Mouse (Mus musculus): ENCODE measurements around the gene Plekha7. TPM values are rescaled to one million over a fixed set of nuclear protein-coding genes. Genes with fewer than 3 reads are reported as not detected.

Gene Plekha7
- total and polyA plus RNA-seq, 2 experiments from 2014 or later, result 19.4 to 40.4 TPM

GRCm38 (mm10) chr7:116115216-116115930 lies 192.8 kb downstream of the Plekha7 start:
- Histone ChIP-seq H3K4me1 (ENCODE audit: control insufficient read depth, insufficient read depth) (no peaks in the 10 kb centered on the region), H3K27me3 (ENCODE audit: control insufficient read depth, insufficient read depth, low read length) (no peaks in the 10 kb centered on the region), H3K4me2 (ENCODE audit: low read depth, low read length) (no peak overlapping the region), H3K9me3 (replicated peaks; ENCODE audit: control insufficient read depth, low read length) (no peaks in the 10 kb centered on the region), H3K4me3 (ENCODE audit: low read depth, low read length) (no peak overlapping the region), H3K36me3 (replicated peaks; ENCODE audit: control insufficient read depth, insufficient read depth, low read length) (no peaks in the 10 kb centered on the region), H3K27ac (ENCODE audit: low read depth) (no peak overlapping the region), H3K9ac (replicated peaks; ENCODE audit: low read depth, low read length) (no peak overlapping the region)
- ATAC-seq (ENCODE audit: insufficient read depth, low read depth), result no peak
- no peak for DNase-seq (ENCODE audit: low spot score)
- TF ChIP-seq EP300 (IDR thresholded peaks at IDR 0.05; ENCODE audit: low read depth) (no peak), CTCF (IDR thresholded peaks at IDR 0.05; ENCODE audit: low read depth) (no peak)
- 77% methylated on average over 12 of the region's 12 CpGs for WGBS

DNA sequence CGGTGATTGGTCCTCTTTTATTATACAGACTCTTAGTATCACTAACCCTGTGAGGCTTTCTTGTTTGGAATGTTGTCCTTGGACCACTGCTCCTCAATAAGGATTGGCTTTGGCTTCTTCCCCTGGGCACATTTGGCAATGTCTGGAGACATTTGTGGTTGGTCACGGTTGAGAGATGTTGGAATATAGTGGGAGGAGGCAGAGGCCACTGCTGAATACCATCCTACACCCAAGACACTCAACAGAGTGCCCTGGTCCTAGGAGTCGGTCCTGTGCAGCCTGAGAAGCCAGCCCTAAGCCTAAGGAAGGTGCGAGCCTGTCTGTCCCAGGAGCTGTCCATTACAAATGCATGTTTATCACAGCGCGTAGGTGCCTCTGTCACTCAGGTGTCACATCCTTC lies 196.6 kb downstream of the Plekha7 start:
- H3K27ac ChIP-seq (ENCODE audit: low read depth), result no peak overlapping the region
- no peaks in the 10 kb centered on the region for H3K9me3 ChIP-seq (replicated peaks; ENCODE audit: control insufficient read depth, low read length)
- 76% methylated on average over 6 of the region's 6 CpGs for WGBS
- ATAC-seq (ENCODE audit: insufficient read depth, low read depth) (no peak), DNase-seq (ENCODE audit: low spot score) (no peak)
- H3K4me3 ChIP-seq (ENCODE audit: low read depth, low read length), result no peak overlapping the region
- no peak overlapping the region for H3K4me2 ChIP-seq (ENCODE audit: low read depth, low read length)
- no peaks in the 10 kb centered on the region for H3K27me3 ChIP-seq (ENCODE audit: control insufficient read depth, insufficient read depth, low read length)
- TF ChIP-seq EP300 (IDR thresholded peaks at IDR 0.05; ENCODE audit: low read depth) (no peak), CTCF (IDR thresholded peaks at IDR 0.05; ENCODE audit: low read depth) (no peak)
- H3K36me3 ChIP-seq (replicated peaks; ENCODE audit: control insufficient read depth, insufficient read depth, low read length), result peaks cover 9% of the 10 kb centered on the region
- H3K9ac ChIP-seq (replicated peaks; ENCODE audit: low read depth, low read length), result no peak overlapping the region
- H3K4me1 ChIP-seq (ENCODE audit: control insufficient read depth, insufficient read depth), result no peaks in the 10 kb centered on the region

DNA sequence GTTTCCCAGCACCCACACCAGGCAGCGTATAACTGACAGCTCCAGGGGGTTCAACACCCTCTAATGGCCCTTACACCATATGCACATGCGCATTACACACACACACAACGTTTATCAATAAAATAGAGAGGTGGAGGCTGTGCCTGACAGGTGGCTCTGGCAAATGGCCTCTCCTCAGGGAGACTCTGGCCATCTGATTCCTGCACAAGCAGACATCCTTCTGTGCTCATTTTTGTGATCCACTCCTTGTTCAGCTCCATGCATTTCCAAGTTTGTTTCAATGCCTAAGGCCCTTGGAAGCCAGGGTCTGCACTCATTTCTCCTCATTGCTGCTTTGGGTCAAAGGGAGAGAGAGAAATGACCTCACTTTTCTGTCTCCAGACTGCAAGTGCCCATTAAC lies 197.5 kb downstream of the Plekha7 start:
- no peak overlapping the region for H3K9ac ChIP-seq (replicated peaks; ENCODE audit: low read depth, low read length)
- DNase-seq (ENCODE audit: low spot score), result no peak
- no peaks in the 10 kb centered on the region for H3K9me3 ChIP-seq (replicated peaks; ENCODE audit: control insufficient read depth, low read length)
- no peak for TF ChIP-seq CTCF (IDR thresholded peaks at IDR 0.05; ENCODE audit: low read depth)
- TF ChIP-seq EP300 (IDR thresholded peaks at IDR 0.05; ENCODE audit: low read depth), result no peak
- no peaks in the 10 kb centered on the region for H3K4me1 ChIP-seq (ENCODE audit: control insufficient read depth, insufficient read depth)
- no peak overlapping the region for H3K4me2 ChIP-seq (ENCODE audit: low read depth, low read length)
- H3K27ac ChIP-seq (ENCODE audit: low read depth), result no peak overlapping the region
- ATAC-seq (ENCODE audit: insufficient read depth, low read depth), result no peak
- WGBS, result 75% methylated on average over 3 of the region's 3 CpGs
- no peak overlapping the region for H3K4me3 ChIP-seq (ENCODE audit: low read depth, low read length)
- no peaks in the 10 kb centered on the region for H3K27me3 ChIP-seq (ENCODE audit: control insufficient read depth, insufficient read depth, low read length)
- peaks cover 18% of the 10 kb centered on the region for H3K36me3 ChIP-seq (replicated peaks; ENCODE audit: control insufficient read depth, insufficient read depth, low read length)

DNA sequence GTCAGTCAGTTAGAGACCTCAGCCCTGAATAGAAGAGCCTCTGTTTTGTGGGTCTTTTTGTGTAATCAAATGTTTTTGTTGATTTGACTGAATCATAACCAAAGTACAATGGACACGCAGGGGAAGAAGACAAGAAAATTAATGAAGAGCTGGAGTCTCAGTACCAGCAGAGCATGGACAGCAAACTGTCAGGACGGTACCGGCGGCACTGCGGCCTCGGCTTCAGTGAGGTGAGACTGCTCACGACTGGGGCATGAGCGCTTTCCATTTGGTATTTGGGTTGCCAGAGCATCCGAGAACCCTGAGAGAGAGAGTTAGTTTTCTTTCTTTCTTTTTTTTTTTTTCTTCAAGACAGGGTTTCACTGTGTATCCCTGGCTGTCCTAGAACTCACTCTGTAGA lies 205.1 kb downstream of the Plekha7 start:
- no peak overlapping the region for H3K9ac ChIP-seq (replicated peaks; ENCODE audit: low read depth, low read length)
- no peak overlapping the region for H3K4me3 ChIP-seq (ENCODE audit: low read depth, low read length)
- WGBS, result 94% methylated on average over 9 of the region's 9 CpGs
- H3K27ac ChIP-seq (ENCODE audit: low read depth), result no peak overlapping the region
- DNase-seq (ENCODE audit: low spot score) (no peak), ATAC-seq (ENCODE audit: insufficient read depth, low read depth) (no peak)
- H3K27me3 ChIP-seq (ENCODE audit: control insufficient read depth, insufficient read depth, low read length), result no peaks in the 10 kb centered on the region
- no peak for TF ChIP-seq EP300 (IDR thresholded peaks at IDR 0.05; ENCODE audit: low read depth)
- TF ChIP-seq CTCF (IDR thresholded peaks at IDR 0.05; ENCODE audit: low read depth), result no peak
- peaks cover 43% of the 10 kb centered on the region for H3K36me3 ChIP-seq (replicated peaks; ENCODE audit: control insufficient read depth, insufficient read depth, low read length)
- H3K4me1 ChIP-seq (ENCODE audit: control insufficient read depth, insufficient read depth), result peaks cover 8% of the 10 kb centered on the region; the same call in 1 of the 2 replicates
- no peak overlapping the region for H3K4me2 ChIP-seq (ENCODE audit: low read depth, low read length)
- no peaks in the 10 kb centered on the region for H3K9me3 ChIP-seq (replicated peaks; ENCODE audit: control insufficient read depth, low read length)

- peak; percentile 91 for ATAC-seq (ENCODE audit: insufficient read depth, low read depth)
- 23% methylated on average over 7 of the region's 7 CpGs for WGBS
- DNase-seq (ENCODE audit: low spot score), result peak; percentile 70
- TF ChIP-seq CTCF (IDR thresholded peaks at IDR 0.05; ENCODE audit: low read depth), result no peak
- no peak for TF ChIP-seq EP300 (IDR thresholded peaks at IDR 0.05; ENCODE audit: low read depth)
- Histone ChIP-seq H3K36me3 (replicated peaks; ENCODE audit: control insufficient read depth, insufficient read depth, low read length) (peaks cover 19% of the 10 kb centered on the region), H3K4me3 (ENCODE audit: low read depth, low read length) (no peak overlapping the region), H3K4me2 (ENCODE audit: low read depth, low read length) (peak overlapping the region; percentile 21; the same call in 1 of the 2 replicates), H3K9ac (replicated peaks; ENCODE audit: low read depth, low read length) (no peak overlapping the region), H3K27ac (ENCODE audit: low read depth) (peak overlapping the region; percentile 67), H3K4me1 (ENCODE audit: control insufficient read depth, insufficient read depth) (peaks cover 12% of the 10 kb centered on the region), H3K9me3 (replicated peaks; ENCODE audit: control insufficient read depth, low read length) (no peaks in the 10 kb centered on the region), H3K27me3 (ENCODE audit: control insufficient read depth, insufficient read depth, low read length) (no peaks in the 10 kb centered on the region)
Observed at GRCm38 (mm10) chr7:116099952-116100528, 208.1 kb downstream of the Plekha7 start.

Data from heart, postnatal 0 days (tissue).